In genomic region chr12:16895221-16895928, GRCm38 (mm10) we compare ENCODE assay signal across 8 mouse cellular contexts. TPM values are rescaled to one million over a fixed set of nuclear protein-coding genes. Genes with fewer than 3 reads are reported as not detected.
DNase-seq lines count a peak whose midpoint lies in the region; ATAC-seq and TF ChIP-seq lines count a peak whose summit lies in the region.

No protein-coding gene starts in this region.

- H3K4me1 ChIP-seq in kidney, embryonic 16.5 days (ENCODE audit: insufficient read depth, low read length), result peaks cover 25% of the 10 kb centered on the region
- peaks cover 9% of the 10 kb centered on the region for H3K4me1 ChIP-seq in heart, adult 2 months (ENCODE audit: control insufficient read depth, insufficient read depth, low read length)
- H3K4me1 ChIP-seq in kidney, postnatal 0 days (replicated peaks; ENCODE audit: insufficient read depth, low read length), result peaks cover 14% of the 10 kb centered on the region; the same call in 1 of the 2 replicates
- H3K4me1 ChIP-seq in midbrain, embryonic 10.5 days, result peaks cover 41% of the 10 kb centered on the region
- H3K4me1 ChIP-seq in stomach, embryonic 16.5 days (ENCODE audit: control insufficient read depth, insufficient read depth, low read length), result peaks cover 29% of the 10 kb centered on the region

- DNase-seq in kidney, postnatal 4 days, result no peak
- peak; percentile 60 to 61 for DNase-seq in adrenal gland, adult 18-20 months (ENCODE audit: low spot score in 2 of 2)
- peak; percentile 9 for DNase-seq in embryo, embryonic 11.5 days (ENCODE audit: low read depth, low spot score)
- no peak for DNase-seq in heart, adult 2 months
- peak; percentile 68 for DNase-seq in kidney, postnatal 0 days (ENCODE audit: low spot score)
- DNase-seq in midbrain, embryonic 10.5 days (ENCODE audit: low spot score), result no peak

- peak overlapping the region; percentile 99 for H3K27ac ChIP-seq in kidney, embryonic 16.5 days (ENCODE audit: low read length)
- H3K27ac ChIP-seq in heart, adult 2 months, result peak overlapping the region; percentile 95
- peak overlapping the region; percentile 99 for H3K27ac ChIP-seq in kidney, postnatal 0 days
- peak overlapping the region; percentile 99 for H3K27ac ChIP-seq in midbrain, embryonic 10.5 days (replicated peaks)
- H3K27ac ChIP-seq in stomach, embryonic 16.5 days (ENCODE audit: low read length), result peak overlapping the region; percentile 99

- no peaks in the 10 kb centered on the region for H3K36me3 ChIP-seq in kidney, embryonic 16.5 days (ENCODE audit: insufficient read depth, low read length)
- peaks cover 8% of the 10 kb centered on the region for H3K36me3 ChIP-seq in heart, adult 2 months (ENCODE audit: control insufficient read depth, insufficient read depth, low read length)
- H3K36me3 ChIP-seq in kidney, postnatal 0 days (ENCODE audit: insufficient read depth, low read length), result no peaks in the 10 kb centered on the region
- H3K36me3 ChIP-seq in midbrain, embryonic 10.5 days, result no peaks in the 10 kb centered on the region
- no peaks in the 10 kb centered on the region for H3K36me3 ChIP-seq in stomach, embryonic 16.5 days (ENCODE audit: control insufficient read depth, insufficient read depth, low read length)

- TF ChIP-seq EP300 in heart, adult 2 months (IDR thresholded peaks at IDR 0.05; ENCODE audit: insufficient read depth, low read depth, low read length), result 0 out of 2 replicates have a peak, but pooled peaks have one; percentile 8

- no peaks in the 10 kb centered on the region for H3K79me2 ChIP-seq in heart, adult 2 months (replicated peaks; ENCODE audit: control insufficient read depth, insufficient read depth, low read length)

- H3K9ac ChIP-seq in kidney, embryonic 16.5 days (replicated peaks; ENCODE audit: low read length), result peak overlapping the region; percentile 93
- peak overlapping the region; percentile 100 for H3K9ac ChIP-seq in heart, adult 2 months (ENCODE audit: low read depth, low read length)
- peak overlapping the region; percentile 85 for H3K9ac ChIP-seq in kidney, postnatal 0 days (ENCODE audit: low read depth, low read length)
- H3K9ac ChIP-seq in stomach, embryonic 16.5 days (ENCODE audit: low read length), result peak overlapping the region; percentile 96

- H3K27me3 ChIP-seq in kidney, embryonic 16.5 days (ENCODE audit: insufficient read depth, low read length), result no peaks in the 10 kb centered on the region
- H3K27me3 ChIP-seq in heart, adult 2 months (ENCODE audit: control insufficient read depth, insufficient read depth, low read length), result no peaks in the 10 kb centered on the region
- no peaks in the 10 kb centered on the region for H3K27me3 ChIP-seq in kidney, postnatal 0 days (ENCODE audit: insufficient read depth, low read length)
- no peaks in the 10 kb centered on the region for H3K27me3 ChIP-seq in midbrain, embryonic 10.5 days (ENCODE audit: low read depth, poor library complexity, severe bottlenecking)
- H3K27me3 ChIP-seq in stomach, embryonic 16.5 days (ENCODE audit: control insufficient read depth, insufficient read depth, low read length), result no peaks in the 10 kb centered on the region

- WGBS in kidney, embryonic 16.5 days, result under 1% methylated on average over 38 of the region's 41 CpGs
- WGBS in heart, adult 2 months, result 1% methylated on average over 39 of the region's 41 CpGs
- WGBS in kidney, postnatal 0 days, result 1% methylated on average over 41 of the region's 41 CpGs
- under 1% methylated on average over 41 of the region's 41 CpGs for WGBS in midbrain, embryonic 10.5 days
- under 1% methylated on average over 41 of the region's 41 CpGs for WGBS in stomach, embryonic 16.5 days

- H3K4me3 ChIP-seq in kidney, embryonic 16.5 days (ENCODE audit: low read length), result peak overlapping the region; percentile 94
- peak overlapping the region; percentile 92 for H3K4me3 ChIP-seq in heart, adult 2 months
- peak overlapping the region; percentile 77 for H3K4me3 ChIP-seq in kidney, postnatal 0 days (replicated peaks; ENCODE audit: low read depth, low read length)
- peak overlapping the region; percentile 98 for H3K4me3 ChIP-seq in midbrain, embryonic 10.5 days
- H3K4me3 ChIP-seq in stomach, embryonic 16.5 days (replicated peaks; ENCODE audit: low read length), result peak overlapping the region; percentile 95

- 0 out of 2 replicates have a peak, but pooled peaks have one; percentile 13 for TF ChIP-seq POLR2A in heart, adult 2 months (IDR thresholded peaks at IDR 0.05; ENCODE audit: insufficient read depth, low read depth, low read length)

- H3K9me3 ChIP-seq in kidney, embryonic 16.5 days (ENCODE audit: low read length), result no peaks in the 10 kb centered on the region
- no peaks in the 10 kb centered on the region for H3K9me3 ChIP-seq in kidney, postnatal 0 days (replicated peaks; ENCODE audit: low read length)
- no peaks in the 10 kb centered on the region for H3K9me3 ChIP-seq in midbrain, embryonic 10.5 days (replicated peaks)
- H3K9me3 ChIP-seq in stomach, embryonic 16.5 days (replicated peaks; ENCODE audit: control insufficient read depth, low read length), result no peaks in the 10 kb centered on the region

- peak overlapping the region; percentile 64 for H3K4me2 ChIP-seq in kidney, embryonic 16.5 days (replicated peaks; ENCODE audit: low read depth, low read length)
- H3K4me2 ChIP-seq in kidney, postnatal 0 days (ENCODE audit: low read length), result peak overlapping the region; percentile 57
- peak overlapping the region; percentile 74 for H3K4me2 ChIP-seq in stomach, embryonic 16.5 days (ENCODE audit: low read depth, low read length)

- TF ChIP-seq CTCF in heart, adult 2 months (IDR thresholded peaks at IDR 0.05), result no peak
- no peak for TF ChIP-seq CTCF in kidney, postnatal 0 days (IDR thresholded peaks at IDR 0.05; ENCODE audit: low read depth)

- intact Hi-C loops in heart, adult 2 months (cut with DNase I), result loop anchor here (2.0 kb wide), 1 partner anchor 59 kb away; no protein-coding TSS in a partner anchor

- ATAC-seq in kidney, embryonic 16.5 days (ENCODE audit: low FRiP score, low TSS enrichment), result peak; percentile 60
- ATAC-seq in kidney, postnatal 0 days (replicated peaks; ENCODE audit: low FRiP score, low read depth), result peak; percentile 50
- ATAC-seq in stomach, embryonic 16.5 days (ENCODE audit: insufficient read depth, low FRiP score), result no peak; the same call in 1 of the 2 replicates

RNA-seq across cellular contexts. Expression of gene Rock2, which starts 0.7 kb away (rescaled TPM):
- 10.6 and 11.4 TPM in 2 replicates for polyA plus RNA-seq in kidney, embryonic 16.5 days (2015; fragmentation: Nextera tagmentation; extraction: Ambion mirVana)
- total RNA-seq in adrenal gland, adult 18-20 months (2021), result 10 to 100 TPM; 71.8 to 77.7 TPM
- 10 to 100 TPM; 78.0 to 80.2 TPM for total RNA-seq in heart, adult 2 months (2021)
- 11.2 and 27.6 TPM in 2 replicates for polyA plus RNA-seq in heart, adult 2 months (2012; rRNA removed)
- polyA plus RNA-seq in kidney, postnatal 0 days (2015; fragmentation: Nextera tagmentation; extraction: Ambion mirVana), result 14.6 and 15.9 TPM in 2 replicates
- 11.4 TPM in 2 replicates for polyA plus RNA-seq in midbrain, embryonic 10.5 days (2016; fragmentation: Nextera tagmentation; extraction: Ambion mirVana)
- 14.3 and 16.5 TPM in 2 replicates for polyA plus RNA-seq in stomach, embryonic 16.5 days (2015; fragmentation: Nextera tagmentation; extraction: Ambion mirVana)

Comparison
In these comparisons a context has a peak if more than half of its experiments do, and no peak if none do; other contexts are left out.
1. DNase-seq: peak in adrenal gland, adult 18-20 months (2 of 2), embryo, embryonic 11.5 days (single experiment) and kidney, postnatal 0 days (single experiment); none in kidney, postnatal 4 days (0 of 2), heart, adult 2 months (0 of 2) and midbrain, embryonic 10.5 days (single experiment).
2. Peak in every context shown above with its lines, with median percentiles within 50 percentile points of each other: H3K27ac ChIP-seq, H3K4me2 ChIP-seq, H3K4me3 ChIP-seq and H3K9ac ChIP-seq.